Mouse (Mus musculus): ENCODE results near the gene Tmem87a. TPM values are rescaled to one million over a fixed set of nuclear protein-coding genes. Genes with fewer than 3 reads are reported as not detected.

The Tmem87a gene
- polyA plus RNA-seq, 1 experiment from 2014 or later, result 7.7 TPM

GRCm38 (mm10) chr2:120337886-120338285 lies 66.0 kb downstream of the Tmem87a start:
- 68% methylated on average over 2 of the region's 2 CpGs for WGBS
- Histone ChIP-seq H3K9me3 (replicated peaks; ENCODE audit: control insufficient read depth, low read length) (no peaks in the 10 kb centered on the region), H3K4me1 (ENCODE audit: control insufficient read depth, insufficient read depth, low read length) (no peaks in the 10 kb centered on the region), H3K36me3 (ENCODE audit: control insufficient read depth, insufficient read depth) (peaks cover 26% of the 10 kb centered on the region), H3K27me3 (ENCODE audit: control insufficient read depth, insufficient read depth, low read length) (no peaks in the 10 kb centered on the region), H3K27ac (ENCODE audit: low read length) (no peak overlapping the region), H3K4me3 (ENCODE audit: low read length) (no peak overlapping the region), H3K9ac (ENCODE audit: low read length) (no peak overlapping the region), H3K4me2 (ENCODE audit: low read depth, low read length) (no peak overlapping the region)
- no peak for ATAC-seq (replicated peaks; ENCODE audit: extremely low read depth, insufficient read depth, low FRiP score)

- WGBS, result 80% methylated on average over 4 of the region's 4 CpGs
- Histone ChIP-seq H3K27ac (ENCODE audit: low read length) (no peak overlapping the region), H3K4me3 (ENCODE audit: low read length) (no peak overlapping the region), H3K9me3 (replicated peaks; ENCODE audit: control insufficient read depth, low read length) (no peaks in the 10 kb centered on the region), H3K4me1 (ENCODE audit: control insufficient read depth, insufficient read depth, low read length) (no peaks in the 10 kb centered on the region), H3K27me3 (ENCODE audit: control insufficient read depth, insufficient read depth, low read length) (no peaks in the 10 kb centered on the region), H3K36me3 (ENCODE audit: control insufficient read depth, insufficient read depth) (peaks cover 32% of the 10 kb centered on the region), H3K4me2 (ENCODE audit: low read depth, low read length) (no peak overlapping the region), H3K9ac (ENCODE audit: low read length) (no peak overlapping the region)
- no peak for ATAC-seq (replicated peaks; ENCODE audit: extremely low read depth, insufficient read depth, low FRiP score)
These were observed 72.3 kb downstream of the Tmem87a start for GRCm38 (mm10) chr2:120331575-120331974.

- Histone ChIP-seq H3K4me3 (ENCODE audit: low read length) (no peak overlapping the region), H3K36me3 (ENCODE audit: control insufficient read depth, insufficient read depth) (peaks cover 23% of the 10 kb centered on the region), H3K9ac (ENCODE audit: low read length) (no peak overlapping the region), H3K4me2 (ENCODE audit: low read depth, low read length) (no peak overlapping the region), H3K27me3 (ENCODE audit: control insufficient read depth, insufficient read depth, low read length) (no peaks in the 10 kb centered on the region), H3K27ac (ENCODE audit: low read length) (no peak overlapping the region), H3K9me3 (replicated peaks; ENCODE audit: control insufficient read depth, low read length) (no peaks in the 10 kb centered on the region), H3K4me1 (ENCODE audit: control insufficient read depth, insufficient read depth, low read length) (no peaks in the 10 kb centered on the region)
- ATAC-seq (replicated peaks; ENCODE audit: extremely low read depth, insufficient read depth, low FRiP score), result no peak
- WGBS, result 68% methylated on average over 4 of the region's 4 CpGs
These were observed 88.8 kb downstream of the Tmem87a start for GRCm38 (mm10) chr2:120315077-120315476.

- no peak for ATAC-seq (replicated peaks; ENCODE audit: extremely low read depth, insufficient read depth, low FRiP score)
- Histone ChIP-seq H3K9ac (ENCODE audit: low read length) (no peak overlapping the region), H3K27me3 (ENCODE audit: control insufficient read depth, insufficient read depth, low read length) (no peaks in the 10 kb centered on the region), H3K4me1 (ENCODE audit: control insufficient read depth, insufficient read depth, low read length) (no peaks in the 10 kb centered on the region), H3K4me2 (ENCODE audit: low read depth, low read length) (no peak overlapping the region), H3K36me3 (ENCODE audit: control insufficient read depth, insufficient read depth) (peaks cover 23% of the 10 kb centered on the region), H3K4me3 (ENCODE audit: low read length) (no peak overlapping the region), H3K9me3 (replicated peaks; ENCODE audit: control insufficient read depth, low read length) (no peaks in the 10 kb centered on the region), H3K27ac (ENCODE audit: low read length) (no peak overlapping the region)
- 78% methylated on average over 4 of the region's 4 CpGs for WGBS
These were observed 89.4 kb downstream of the Tmem87a start for GRCm38 (mm10) chr2:120314487-120314886.

- H3K27me3 ChIP-seq (ENCODE audit: control insufficient read depth, insufficient read depth, low read length), result no peaks in the 10 kb centered on the region
- no peak within 1 kb of the TSS for H3K4me2 ChIP-seq (ENCODE audit: low read depth, low read length)
- WGBS, result 36% methylated on average over 3 of the region's 3 CpGs
- no peaks in the 10 kb centered on the region for H3K9me3 ChIP-seq (replicated peaks; ENCODE audit: control insufficient read depth, low read length)
- no peak within 1 kb of the TSS for H3K9ac ChIP-seq (ENCODE audit: low read length)
- peaks cover 18% of the 10 kb centered on the region for H3K36me3 ChIP-seq (ENCODE audit: control insufficient read depth, insufficient read depth)
- no peaks in the 10 kb centered on the region for H3K4me1 ChIP-seq (ENCODE audit: control insufficient read depth, insufficient read depth, low read length)
- no peak within 1 kb of the TSS for H3K27ac ChIP-seq (ENCODE audit: low read length)
- H3K4me3 ChIP-seq (ENCODE audit: low read length), result no peak within 1 kb of the TSS
- no peak for ATAC-seq (replicated peaks; ENCODE audit: extremely low read depth, insufficient read depth, low FRiP score)
These were observed 89.9 kb downstream of the Tmem87a start, which contains the start of gene Pla2g4f for GRCm38 (mm10) chr2:120313976-120314375. Pla2g4f (minus strand) TSS chr2:120314165.

- 78% methylated on average over 7 of the region's 7 CpGs for WGBS
These were observed 91.6 kb downstream of the Tmem87a start for GRCm38 (mm10) chr2:120312276-120312825.

More at GRCm38 (mm10) chr2:120312276-120312825, 91.6 kb downstream of the Tmem87a start:
- Histone ChIP-seq H3K4me2 (ENCODE audit: low read depth, low read length) (no peak overlapping the region), H3K9ac (ENCODE audit: low read length) (no peak overlapping the region), H3K36me3 (ENCODE audit: control insufficient read depth, insufficient read depth) (peaks cover 8% of the 10 kb centered on the region), H3K27me3 (ENCODE audit: control insufficient read depth, insufficient read depth, low read length) (no peaks in the 10 kb centered on the region), H3K9me3 (replicated peaks; ENCODE audit: control insufficient read depth, low read length) (no peaks in the 10 kb centered on the region), H3K4me3 (ENCODE audit: low read length) (no peak overlapping the region), H3K4me1 (ENCODE audit: control insufficient read depth, insufficient read depth, low read length) (no peaks in the 10 kb centered on the region), H3K27ac (ENCODE audit: low read length) (no peak overlapping the region)
- no peak for ATAC-seq (replicated peaks; ENCODE audit: extremely low read depth, insufficient read depth, low FRiP score)

Other genes with a start within 250 kb of the Tmem87a start
- gene Ehd4, start 249.5 kb downstream of the Tmem87a start, polyA plus RNA-seq (2015; fragmentation: Nextera tagmentation; extraction: Ambion mirVana), result 163 and 195 TPM in 2 replicates
- 1.6 and 2.1 TPM in 2 replicates for gene Pla2g4e, start 158.8 kb downstream of the Tmem87a start, polyA plus RNA-seq (2015; fragmentation: Nextera tagmentation; extraction: Ambion mirVana)
- gene Pla2g4d, start 114.9 kb downstream of the Tmem87a start, polyA plus RNA-seq (2015; fragmentation: Nextera tagmentation; extraction: Ambion mirVana), result not detected in 2 replicates
- gene Pla2g4f, start 89.9 kb downstream of the Tmem87a start, polyA plus RNA-seq (2015; fragmentation: Nextera tagmentation; extraction: Ambion mirVana), result 0.04 and 0.21 TPM in 2 replicates
- gene Vps39, start 51.0 kb downstream of the Tmem87a start, polyA plus RNA-seq (2015; fragmentation: Nextera tagmentation; extraction: Ambion mirVana), result 19.3 and 19.9 TPM in 2 replicates
- 11.2 and 11.5 TPM in 2 replicates for gene Ganc, start 217 bp downstream of the Tmem87a start, polyA plus RNA-seq (2015; fragmentation: Nextera tagmentation; extraction: Ambion mirVana)
- gene Capn3, start 51.9 kb upstream of the Tmem87a start, polyA plus RNA-seq (2015; fragmentation: Nextera tagmentation; extraction: Ambion mirVana), result 4.3 and 5.8 TPM in 2 replicates
- 35.8 and 47.4 TPM in 2 replicates for gene Zfp106, start 159.7 kb upstream of the Tmem87a start, polyA plus RNA-seq (2015; fragmentation: Nextera tagmentation; extraction: Ambion mirVana)
- 46.1 and 53.8 TPM in 2 replicates for gene Snap23, start 163.6 kb upstream of the Tmem87a start, polyA plus RNA-seq (2015; fragmentation: Nextera tagmentation; extraction: Ambion mirVana)
- gene Haus2, start 205.3 kb upstream of the Tmem87a start, polyA plus RNA-seq (2015; fragmentation: Nextera tagmentation; extraction: Ambion mirVana), result 17.7 and 19.3 TPM in 2 replicates
- 22.5 and 25.7 TPM in 2 replicates for gene Lrrc57, start 205.4 kb upstream of the Tmem87a start, polyA plus RNA-seq (2015; fragmentation: Nextera tagmentation; extraction: Ambion mirVana)
- gene Stard9, start 225.0 kb upstream of the Tmem87a start, polyA plus RNA-seq (2015; fragmentation: Nextera tagmentation; extraction: Ambion mirVana), result 3.6 and 4.9 TPM in 2 replicates